Mouse (Mus musculus) kidney, postnatal 10 days (tissue): ENCODE results near the gene Fam196b.
A peak's percentile ranks its signal among the peaks of the same experiment; 100 is the strongest.

Source experiments
- DNase-seq: peaks from one replicate; pipeline ENCODE4 v3.0.0; 2021; ENCODE audit warnings: mixed read lengths

Gene Fam196b

DNA sequence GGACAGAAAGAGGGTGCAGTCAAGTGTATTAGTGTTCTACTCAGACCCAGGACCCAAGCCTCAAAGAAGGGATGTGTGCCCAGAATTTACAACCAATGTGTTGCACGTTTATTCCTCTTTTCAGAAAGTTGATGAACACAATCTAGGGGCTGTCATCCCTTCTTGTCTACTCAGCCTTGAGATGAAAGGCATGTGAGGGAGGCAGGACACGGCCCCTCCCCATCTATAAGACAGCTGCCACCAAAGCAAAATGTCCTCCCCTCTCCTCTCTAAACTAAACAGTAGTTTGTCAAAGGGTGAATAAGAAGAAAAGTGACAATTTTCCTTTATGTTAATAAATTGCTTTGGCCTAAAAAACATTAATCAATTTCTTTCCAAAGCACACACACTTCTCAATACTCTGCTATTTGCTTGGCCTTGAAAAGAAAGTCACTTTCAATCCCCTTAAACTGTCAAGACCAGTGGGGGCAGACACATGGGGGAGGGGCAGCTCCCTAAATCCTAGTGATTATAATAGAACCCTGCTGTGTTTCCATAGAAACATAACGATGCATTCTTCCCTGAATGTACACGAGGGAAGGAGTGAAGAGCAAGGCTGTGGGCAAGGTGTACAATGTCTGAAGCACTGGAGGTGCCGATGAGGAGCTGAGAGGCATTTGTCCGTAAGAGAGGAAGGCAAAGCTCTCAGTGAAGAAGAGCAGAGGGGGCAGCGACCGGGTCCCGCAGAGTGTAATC is 101.4 kb downstream of the Fam196b start:
- DNase-seq, result no peak

DNA sequence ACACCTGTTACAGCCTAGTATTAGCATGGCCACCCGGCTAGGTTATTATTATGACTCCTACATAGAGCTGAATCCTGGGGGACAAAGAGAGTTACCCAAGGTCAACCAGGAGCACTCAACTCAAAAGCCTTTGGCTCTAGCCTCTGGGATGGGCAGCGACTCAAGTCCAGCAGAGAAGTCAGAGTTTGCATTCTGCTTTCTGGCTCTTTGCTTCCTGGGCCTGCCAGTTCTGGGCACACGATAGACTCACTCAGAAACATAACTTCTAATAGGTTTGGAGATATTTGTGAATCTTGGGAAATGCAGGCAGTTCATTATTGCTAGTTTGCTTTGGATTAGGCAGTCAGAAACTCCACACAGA is 102.0 kb downstream of the Fam196b start:
- no peak for DNase-seq

DNA sequence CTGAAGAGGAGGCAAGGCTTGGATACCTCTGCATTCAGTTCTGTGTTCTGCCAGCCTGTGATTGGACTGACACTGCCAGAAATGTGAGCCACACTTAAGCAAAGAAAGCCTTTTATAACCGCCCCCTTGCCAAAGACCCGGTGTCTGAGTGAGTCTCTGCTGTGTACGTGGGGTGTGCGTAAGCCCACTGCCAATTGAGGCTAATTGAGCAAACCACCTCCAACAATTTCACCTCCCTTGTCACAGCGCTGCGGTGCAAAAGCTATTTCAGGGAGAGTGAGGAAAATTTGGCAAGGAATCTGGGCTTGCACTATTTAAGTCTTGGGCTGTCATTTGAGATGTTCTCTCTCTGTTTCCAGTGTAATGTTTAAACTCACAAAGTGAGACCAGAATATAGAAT is 106.4 kb downstream of the Fam196b start:
- DNase-seq, result no peak

DNA sequence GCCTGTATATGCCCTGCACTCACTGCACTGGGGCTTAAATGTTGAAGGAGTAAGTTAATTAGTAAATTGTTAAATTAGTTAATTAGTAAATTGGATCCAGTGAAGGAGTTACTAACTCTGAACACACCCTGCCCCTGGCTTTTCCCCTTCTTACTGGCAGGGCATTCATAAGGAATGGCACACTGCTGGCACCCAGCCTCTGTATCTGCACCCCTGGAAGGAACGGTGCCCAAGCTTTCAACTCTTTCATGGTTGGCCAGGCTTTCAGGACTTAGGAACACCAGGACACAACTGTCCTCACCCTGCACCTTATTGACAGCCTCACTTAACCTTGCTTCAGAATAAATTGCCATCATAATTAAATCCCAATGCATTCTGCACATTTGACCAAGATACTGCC is 109.9 kb downstream of the Fam196b start:
- peak; percentile 39 for DNase-seq

DNA sequence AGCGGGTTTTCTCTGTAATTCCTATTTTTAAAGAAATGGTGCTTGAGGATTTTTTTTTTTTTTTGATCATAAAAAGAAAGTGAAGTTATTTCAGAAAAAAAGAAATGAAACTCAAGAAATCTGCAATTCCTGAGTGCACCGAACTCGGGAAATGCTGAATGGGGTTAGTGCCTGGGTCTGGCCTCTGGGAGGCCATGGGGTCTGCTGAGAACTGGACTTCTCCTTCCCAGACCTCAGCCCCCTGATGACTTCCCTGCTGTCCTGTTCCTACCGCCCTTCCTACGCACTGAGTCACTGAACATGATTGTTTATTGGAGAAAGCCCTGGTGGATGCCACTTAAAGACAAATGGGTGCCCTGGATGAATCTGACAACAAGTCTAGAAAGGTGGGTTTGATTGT is 112.6 kb downstream of the Fam196b start:
- no peak for DNase-seq

DNA sequence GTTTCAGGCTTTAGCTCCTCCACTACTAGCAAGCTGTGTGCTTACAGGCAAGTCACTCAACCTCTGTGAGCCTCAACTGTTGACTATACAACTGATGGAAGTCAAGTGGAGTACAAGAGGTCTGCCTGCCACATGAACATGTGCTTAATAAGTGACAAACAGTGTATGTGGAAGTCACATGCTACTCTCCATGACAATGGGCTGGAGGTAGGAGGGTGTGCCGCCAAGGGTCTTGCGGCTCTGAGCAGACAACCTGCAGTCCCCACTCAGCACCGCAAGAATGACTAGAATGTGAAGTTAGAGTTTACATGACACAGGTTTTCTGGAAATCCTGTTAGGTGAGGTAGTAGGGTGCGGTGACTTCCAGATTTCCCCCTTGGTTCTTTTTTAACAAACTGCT is 116.3 kb downstream of the Fam196b start:
- no peak for DNase-seq

DNA sequence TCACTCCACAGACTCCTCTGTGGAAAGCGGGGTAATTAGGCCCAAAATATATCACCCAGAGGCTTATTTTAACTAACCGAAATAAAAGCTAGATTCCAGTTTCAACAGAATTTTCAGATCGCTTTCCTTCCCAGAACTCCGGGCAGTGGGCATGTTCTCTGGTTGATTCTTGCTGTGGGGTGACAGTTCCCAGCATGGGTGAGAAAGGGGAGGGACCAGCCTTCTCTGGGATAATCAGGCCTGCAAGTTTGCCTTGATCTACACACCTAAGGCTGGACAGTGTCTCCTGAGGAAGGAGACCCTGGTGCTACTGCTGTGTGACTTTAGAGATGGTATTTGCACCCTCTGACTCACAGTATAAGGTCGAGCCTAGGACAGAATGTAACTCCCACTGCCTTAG is 116.7 kb downstream of the Fam196b start:
- no peak for DNase-seq

DNA sequence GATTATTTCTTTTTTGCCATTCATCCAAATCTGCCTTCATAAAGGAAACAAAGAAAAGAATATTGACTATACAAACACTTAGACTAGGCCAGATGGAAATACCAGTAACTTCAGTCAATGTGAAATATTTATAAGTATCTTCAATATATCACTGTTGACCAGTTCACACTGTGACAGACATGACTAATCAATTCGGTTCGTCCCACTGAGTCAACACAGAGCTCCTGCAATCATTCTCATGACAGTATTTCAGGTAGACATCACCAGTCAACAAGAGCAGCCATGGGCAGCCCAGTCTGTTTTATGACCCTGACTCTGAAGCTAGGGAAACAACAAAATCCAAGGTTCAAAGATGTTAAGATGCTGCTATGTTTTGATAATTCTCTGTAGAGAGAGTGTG is 117.4 kb downstream of the Fam196b start:
- DNase-seq, result no peak

DNA sequence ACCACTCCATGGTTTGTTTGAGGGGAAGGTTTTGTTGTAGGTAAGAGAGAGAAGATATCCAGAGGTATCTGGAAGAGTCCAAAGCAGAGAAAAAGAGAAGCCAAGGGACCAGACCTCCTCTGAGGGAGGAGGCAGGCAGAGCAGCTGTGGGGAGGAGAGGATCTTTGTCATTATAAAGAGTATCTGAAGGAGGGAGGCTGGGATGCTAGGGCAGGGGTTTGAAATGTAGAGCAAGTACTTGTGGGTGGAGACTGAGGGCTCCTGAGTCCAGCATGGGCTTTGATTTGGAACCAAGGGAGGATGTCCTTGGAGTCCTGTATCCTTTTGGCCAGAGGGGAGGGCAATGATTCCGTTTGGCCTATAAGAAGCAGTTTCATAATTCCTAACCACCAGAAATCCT is 122.8 kb downstream of the Fam196b start:
- DNase-seq, result no peak

DNA sequence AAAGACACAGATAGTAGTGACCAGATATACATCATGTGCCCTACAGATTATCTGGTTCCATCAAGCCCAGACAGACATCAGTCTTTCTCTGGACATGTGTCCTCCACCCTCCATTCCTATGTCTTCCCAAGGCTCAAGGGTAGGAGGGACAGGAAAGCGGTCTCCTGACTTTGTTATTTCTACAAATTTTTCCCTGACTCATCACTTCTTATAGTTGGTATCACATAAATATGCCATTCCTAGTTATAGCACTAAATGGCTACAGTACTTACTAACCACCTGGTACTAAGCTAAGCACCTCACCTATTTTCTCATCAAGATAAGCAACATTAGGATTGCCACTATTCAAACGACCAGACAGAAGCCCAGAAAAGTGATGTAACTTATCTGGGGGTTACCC is 123.8 kb downstream of the Fam196b start:
- no peak for DNase-seq

DNA sequence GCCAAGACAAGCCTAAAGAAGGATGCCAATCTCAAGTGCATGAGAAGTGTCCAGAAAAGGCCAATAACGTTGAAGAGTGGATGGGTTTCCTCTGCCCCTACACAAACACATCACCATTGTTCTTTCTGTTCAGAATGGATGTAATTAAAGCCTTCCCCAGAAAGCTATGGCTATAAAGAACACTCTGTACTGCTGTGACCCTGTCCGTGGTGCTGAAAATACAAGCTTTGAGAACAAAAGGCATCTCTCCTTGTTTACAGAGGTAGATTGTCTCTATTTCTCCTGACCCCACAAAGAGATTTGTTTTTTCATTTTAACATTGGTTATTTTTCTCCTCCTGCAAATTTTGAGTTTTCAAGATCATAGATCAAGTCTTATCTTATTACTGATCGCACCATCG is 133.3 kb downstream of the Fam196b start:
- peak; percentile 67 for DNase-seq

DNA sequence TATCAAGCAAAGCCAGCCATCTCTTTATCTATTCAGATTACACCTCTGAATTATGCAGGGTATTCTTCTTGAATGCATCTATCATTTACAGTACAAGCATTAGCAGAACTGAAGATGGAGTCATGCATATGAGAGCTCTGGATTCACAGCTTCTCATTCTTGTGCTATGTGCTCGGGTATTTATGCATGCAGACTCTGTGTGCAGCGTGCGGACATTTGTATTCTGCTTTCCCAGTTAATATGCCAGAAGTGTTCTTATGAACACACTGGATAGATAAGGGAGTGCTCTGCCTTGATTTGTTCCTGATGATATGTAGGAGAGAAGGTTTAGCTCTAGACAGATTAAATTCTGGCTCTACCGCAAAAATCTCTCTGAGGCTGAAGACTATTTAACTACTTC is 135.3 kb downstream of the Fam196b start:
- DNase-seq, result no peak

DNA sequence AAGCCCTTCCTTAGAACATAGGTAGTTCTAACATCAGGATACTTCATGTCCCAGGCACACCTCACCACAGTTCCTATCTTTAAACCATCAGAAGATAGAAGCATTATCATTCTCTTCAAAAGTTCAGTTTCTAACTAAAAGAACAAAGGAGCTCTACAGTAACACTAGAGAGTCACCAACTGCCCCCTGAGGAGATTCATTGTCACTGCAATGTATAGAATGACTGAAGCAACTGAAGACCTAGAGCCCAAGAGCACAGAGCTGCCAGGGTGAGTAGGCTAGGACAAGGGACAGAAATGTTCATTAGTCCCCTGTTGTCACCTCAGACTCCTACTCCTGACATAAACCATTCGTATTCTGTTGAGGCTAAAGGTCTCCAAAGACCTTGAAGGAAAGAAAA is 152.4 kb downstream of the Fam196b start:
- no peak for DNase-seq

DNA sequence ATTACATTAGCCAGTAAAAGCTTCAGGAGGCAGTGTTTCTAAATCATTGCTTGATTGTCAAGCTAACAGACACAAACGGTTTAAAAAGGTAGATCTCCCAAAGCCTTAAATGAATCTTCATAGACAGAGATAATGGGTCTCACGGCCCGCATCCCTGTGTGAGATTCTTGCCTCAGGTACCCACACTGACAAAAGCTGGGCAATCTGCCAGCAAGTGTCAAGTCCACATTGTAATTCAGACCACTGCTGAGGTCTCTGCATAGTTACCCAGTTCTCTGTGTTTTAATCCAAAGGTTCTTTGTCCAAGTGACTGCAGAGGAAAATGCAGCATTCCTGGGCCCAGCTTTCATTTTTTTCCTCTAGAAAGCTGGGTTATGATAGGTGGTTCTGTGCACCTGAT is 153.9 kb downstream of the Fam196b start:
- peak; percentile 69 for DNase-seq

DNA sequence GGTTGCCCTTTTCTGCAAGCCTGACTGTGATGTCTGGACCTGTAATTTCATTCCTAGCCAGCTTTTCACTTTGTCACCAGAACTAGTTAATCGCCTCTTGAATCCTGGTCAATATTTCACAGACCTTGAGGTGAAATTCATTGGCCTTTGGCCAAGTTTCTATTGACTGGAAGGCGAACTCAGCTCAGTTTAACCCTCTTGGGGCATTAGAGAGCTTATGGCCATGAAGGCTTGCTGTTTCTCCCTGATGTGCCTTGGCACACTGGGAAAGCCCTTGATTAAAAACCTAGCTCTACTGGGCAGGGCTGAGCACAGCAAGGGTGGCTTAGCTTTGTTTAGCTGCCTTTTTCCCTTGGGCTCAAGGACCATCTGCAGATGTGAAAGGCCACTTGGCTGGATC is 155.2 kb downstream of the Fam196b start:
- DNase-seq, result peak; percentile 34
